Mouse (Mus musculus) forebrain, embryonic 14.5 days (tissue): ENCODE measurements around the gene Trim28. TPM values are rescaled to one million over a fixed set of nuclear protein-coding genes. Genes with fewer than 3 reads are reported as not detected.

Source experiments
- ATAC-seq: fragments of 200-750 bp; cut with Nextera tagmentation; 2 replicates; pipeline ENCODE4 v1.8.0; 2017; ENCODE audit warnings: mild to moderate bottlenecking, moderate library complexity
- DNase-seq: peaks from one replicate; pipeline ENCODE4 v3.0.0-alpha.2; 2015; ENCODE audit warnings: low spot score
- H3K27ac ChIP-seq: fragments of 300-500 bp; sonication (generic); 2 replicates; pipeline ENCODE4 v1.5.1; 2014; ENCODE audit warnings: low read depth, mild to moderate bottlenecking, control low read depth, low read length, moderate library complexity
- H3K27me3 ChIP-seq: fragments of 300-500 bp; sonication (generic); replicated peaks from 2 replicates; pipeline ENCODE4 v1.6.1; 2014; ENCODE audit warnings: low read length, control low read depth, mixed read lengths; ENCODE audit not compliant: control insufficient read depth, insufficient read depth
- H3K36me3 ChIP-seq: fragments of 300-500 bp; sonication (generic); 2 replicates; pipeline ENCODE4 v1.6.1; 2014; ENCODE audit warnings: low read length, control low read depth; ENCODE audit not compliant: control insufficient read depth, insufficient read depth
- H3K4me1 ChIP-seq: fragments of 300-500 bp; sonication (generic); 2 replicates; pipeline ENCODE4 v1.6.1; 2014; ENCODE audit warnings: antibody characterized with exemption, low read length, control low read depth; ENCODE audit not compliant: control insufficient read depth, insufficient read depth
- H3K4me2 ChIP-seq: fragments of 300-500 bp; sonication (generic); 2 replicates; pipeline ENCODE4 v1.6.1; 2014; ENCODE audit warnings: mild to moderate bottlenecking, control low read depth, low read length
- H3K4me3 ChIP-seq: fragments of 300-500 bp; sonication (generic); 2 replicates; pipeline ENCODE4 v1.5.1; 2014; ENCODE audit warnings: low read depth, low read length, control low read depth
- H3K9ac ChIP-seq: fragments of 300-500 bp; sonication (generic); 2 replicates; pipeline ENCODE4 v1.6.1; 2014; ENCODE audit warnings: mild to moderate bottlenecking, low read length, control low read depth, moderate library complexity
- H3K9me3 ChIP-seq: fragments of 300-500 bp; sonication (generic); replicated peaks from 2 replicates; pipeline ENCODE4 v1.6.1; 2016; ENCODE audit warnings: low read length, control low read depth, mixed read lengths; ENCODE audit not compliant: control insufficient read depth
- WGBS: fragments of 180-500 bp; shearing (Covaris S2); extraction: QIAGEN DNeasy Blood & Tissue Kit; methylation state at CpG from one replicate; pipeline ENCODE4 v1.1.7; 2014; 5-methylcytosine and 5-hydroxymethylcytosine counted together
- polyA plus RNA-seq: library from polyadenylated mRNA; unstranded; fragments of >200 nt; fragmentation: Nextera tagmentation; extraction: Ambion mirVana; gene quantifications from 2 replicates; pipeline ENCODE4 v1.2.1, GENCODE M21; 2014

Gene Trim28
- polyA plus RNA-seq, 1 experiment from 2014 or later: 317 TPM

- Histone ChIP-seq H3K9me3 (no peaks in the 10 kb centered on the region), H3K4me2 (peak within 1 kb of the TSS; percentile 92), H3K4me3 (peak within 1 kb of the TSS; percentile 56), H3K27ac (peak within 1 kb of the TSS; percentile 90), H3K4me1 (peaks cover 25% of the 10 kb centered on the region), H3K36me3 (peaks cover 60% of the 10 kb centered on the region), H3K27me3 (no peaks in the 10 kb centered on the region), H3K9ac (peak within 1 kb of the TSS; percentile 85)
- peak; percentile 79 for ATAC-seq
- peak; percentile 98 for DNase-seq
- under 1% methylated on average over 45 of the region's 45 CpGs for WGBS
These were observed 35.4 kb downstream of the Trim28 start, which contains the start of gene Chmp2a for GRCm38 (mm10) chr7:13034148-13034977. Chmp2a (minus strand) TSS chr7:13034807.

- H3K9me3 ChIP-seq: no peaks in the 10 kb centered on the region
- 83% methylated on average over 17 of the region's 17 CpGs for WGBS
- DNase-seq (no peak), ATAC-seq (no peak)
- H3K4me2 ChIP-seq: no peak overlapping the region
- H3K36me3 ChIP-seq: peaks cover 50% of the 10 kb centered on the region
- no peaks in the 10 kb centered on the region for H3K27me3 ChIP-seq
- H3K27ac ChIP-seq: peak overlapping the region; percentile 90; the same call in 1 of the 2 replicates
- H3K4me3 ChIP-seq: no peak overlapping the region
- H3K9ac ChIP-seq: no peak overlapping the region
- peaks cover 25% of the 10 kb centered on the region for H3K4me1 ChIP-seq
These were observed 36.4 kb downstream of the Trim28 start for GRCm38 (mm10) chr7:13035211-13035855.

- H3K9ac ChIP-seq: peak overlapping the region; percentile 95
- no peaks in the 10 kb centered on the region for H3K9me3 ChIP-seq
- no peaks in the 10 kb centered on the region for H3K27me3 ChIP-seq
- H3K27ac ChIP-seq: no peak overlapping the region
- 50% methylated on average over 4 of the region's 4 CpGs for WGBS
- H3K4me2 ChIP-seq: peak overlapping the region; percentile 92
- ATAC-seq (no peak), DNase-seq (no peak)
- H3K4me3 ChIP-seq: peak overlapping the region; percentile 73
- H3K36me3 ChIP-seq: peaks cover 36% of the 10 kb centered on the region
- peaks cover 25% of the 10 kb centered on the region for H3K4me1 ChIP-seq
These were observed 37.9 kb downstream of the Trim28 start for GRCm38 (mm10) chr7:13036806-13037205.

- Histone ChIP-seq H3K4me2 (peak overlapping the region; percentile 92), H3K4me1 (peaks cover 25% of the 10 kb centered on the region), H3K36me3 (peaks cover 30% of the 10 kb centered on the region), H3K9me3 (no peaks in the 10 kb centered on the region), H3K27ac (peak overlapping the region; percentile 100), H3K9ac (peak overlapping the region; percentile 95), H3K27me3 (peaks cover 5% of the 10 kb centered on the region), H3K4me3 (peak overlapping the region; percentile 73)
- DNase-seq: no peak
- under 1% methylated on average over 29 of the region's 33 CpGs for whole genome bisulfite sequencing
- peak; percentile 1 for ATAC-seq
These were observed 38.5 kb downstream of the Trim28 start for GRCm38 (mm10) chr7:13037366-13037765.

- under 1% methylated on average over 65 of the region's 65 CpGs for WGBS
- peak; percentile 93 for ATAC-seq
- peak; percentile 100 for DNase-seq
- H3K4me2 ChIP-seq: peak within 1 kb of the TSS; percentile 92
- peak within 1 kb of the TSS; percentile 73 for H3K4me3 ChIP-seq
- H3K4me1 ChIP-seq: peaks cover 25% of the 10 kb centered on the region
- peak within 1 kb of the TSS; percentile 95 for H3K9ac ChIP-seq
- H3K9me3 ChIP-seq: no peaks in the 10 kb centered on the region
- H3K27me3 ChIP-seq: peaks cover 11% of the 10 kb centered on the region
- peak within 1 kb of the TSS; percentile 100 for H3K27ac ChIP-seq
- peaks cover 23% of the 10 kb centered on the region for H3K36me3 ChIP-seq
These were observed 39.1 kb downstream of the Trim28 start, which contains the start of gene Ube2m for GRCm38 (mm10) chr7:13037901-13038555. Ube2m (minus strand) TSS chr7:13038275.

- Histone ChIP-seq H3K9ac (peak overlapping the region; percentile 95), H3K36me3 (peaks cover 17% of the 10 kb centered on the region), H3K4me3 (peak overlapping the region; percentile 73), H3K27me3 (peaks cover 18% of the 10 kb centered on the region), H3K9me3 (no peaks in the 10 kb centered on the region), H3K4me2 (peak overlapping the region; percentile 92), H3K4me1 (peaks cover 21% of the 10 kb centered on the region), H3K27ac (peak overlapping the region; percentile 100)
- DNase-seq (no peak), ATAC-seq (no peak)
- WGBS: 23% methylated on average over 15 of the region's 15 CpGs
These were observed 39.8 kb downstream of the Trim28 start for GRCm38 (mm10) chr7:13038621-13039169.

GRCm38 (mm10) chr7:13039181-13039580, 40.3 kb downstream of the Trim28 start:
- peaks cover 23% of the 10 kb centered on the region for H3K27me3 ChIP-seq
- peak overlapping the region; percentile 92; the same call in 1 of the 2 replicates for H3K4me2 ChIP-seq
- peaks cover 16% of the 10 kb centered on the region for H3K4me1 ChIP-seq
- H3K9me3 ChIP-seq: no peaks in the 10 kb centered on the region
- 86% methylated on average over 1 of the region's 1 CpGs for WGBS
- DNase-seq (no peak), ATAC-seq (no peak)
- H3K27ac ChIP-seq: no peak overlapping the region
- H3K36me3 ChIP-seq: peaks cover 17% of the 10 kb centered on the region
- no peak overlapping the region; the same call in 1 of the 2 replicates for H3K4me3 ChIP-seq
- H3K9ac ChIP-seq: peak overlapping the region; percentile 95

- Histone ChIP-seq H3K9me3 (no peaks in the 10 kb centered on the region), H3K36me3 (peaks cover 2% of the 10 kb centered on the region), H3K4me2 (no peak overlapping the region), H3K4me1 (peaks cover 15% of the 10 kb centered on the region), H3K27ac (no peak overlapping the region), H3K9ac (no peak overlapping the region), H3K27me3 (peaks cover 36% of the 10 kb centered on the region), H3K4me3 (no peak overlapping the region)
- WGBS: 100% methylated on average over 1 of the region's 1 CpGs
- no peak for DNase-seq
- no peak for ATAC-seq
These were observed 42.3 kb downstream of the Trim28 start for GRCm38 (mm10) chr7:13041256-13041655.
